Comparison of ENCODE assay signal across 8 mouse cellular contexts in genomic region chr8:111258631-111259407, GRCm38 (mm10). TPM values are rescaled to one million over a fixed set of nuclear protein-coding genes. Genes with fewer than 3 reads are reported as not detected.
DNase-seq lines count a peak whose midpoint lies in the region; ATAC-seq and TF ChIP-seq lines count a peak whose summit lies in the region.

TSS of gene Glg1 (minus strand) at chr8:111259216.

- peak; percentile 97 for TF ChIP-seq POLR2A in lung, adult 2 months (IDR thresholded peaks at IDR 0.05; ENCODE audit: borderline replicate concordance, extremely low read depth, low read depth, low read length)

- no peak for TF ChIP-seq CTCF in lung, adult 2 months (IDR thresholded peaks at IDR 0.05; ENCODE audit: insufficient read depth, low read length)

- WGBS in forebrain, embryonic 15.5 days = under 1% methylated on average over 70 of the region's 76 CpGs
- under 1% methylated on average over 74 of the region's 76 CpGs for WGBS in lung, adult 2 months

- H3K27me3 ChIP-seq in forebrain, embryonic 15.5 days = no peaks in the 10 kb centered on the region

- peak within 1 kb of the TSS; percentile 92 for H3K9ac ChIP-seq in ES-E14 (ENCODE audit: insufficient read depth, low read depth, low read length, poor library complexity, severe bottlenecking)
- peak within 1 kb of the TSS; percentile 89 for H3K9ac ChIP-seq in forebrain, embryonic 15.5 days (replicated peaks)

- H3K4me1 ChIP-seq in ES-E14 (ENCODE audit: control insufficient read depth in 2 of 2, insufficient read depth in 2 of 2, low read length in 2 of 2, poor library complexity in 1 of 2) = no peaks in the 10 kb centered on the region
- H3K4me1 ChIP-seq in forebrain, embryonic 15.5 days = peaks cover 12% of the 10 kb centered on the region
- peaks cover 4% of the 10 kb centered on the region; the same call in 1 of the 2 replicates for H3K4me1 ChIP-seq in lung, adult 2 months (ENCODE audit: control insufficient read depth, insufficient read depth, low read length)

- intact Hi-C loops in heart, postnatal 25 days (cut with DNase I) = loop anchor here (2.0 to 10.0 kb wide), 6 partner anchors 40 to 224 kb away; partner anchors contain the start of genes Aars and Ddx19b

- H3K4me3 ChIP-seq in ES-E14 (ENCODE audit: insufficient read depth in 1 of 2, low read depth in 1 of 2, low read length in 2 of 2, poor library complexity in 1 of 2, severe bottlenecking in 1 of 2) = peak within 1 kb of the TSS; percentile 90 to 96
- peak within 1 kb of the TSS; percentile 97 for H3K4me3 ChIP-seq in forebrain, embryonic 15.5 days
- peak within 1 kb of the TSS; percentile 97 for H3K4me3 ChIP-seq in lung, adult 2 months (replicated peaks; ENCODE audit: extremely low read depth, low read depth, low read length)

- H3K9me3 ChIP-seq in ES-E14 (ENCODE audit: control insufficient read depth, insufficient read depth, low read depth, low read length) = no peaks in the 10 kb centered on the region
- no peaks in the 10 kb centered on the region for H3K9me3 ChIP-seq in forebrain, embryonic 15.5 days

- peak; percentile 95 for ATAC-seq in forebrain, embryonic 15.5 days (replicated peaks)
- peak; percentile 93 for ATAC-seq in neutrophil, adult 5-6 weeks (ENCODE audit: extremely low read depth, insufficient number of reproducible peaks, low FRiP score, poor library complexity, severe bottlenecking)

- in situ Hi-C loops in ES-E14 (cut with MboI; ENCODE audit: low sequenced_read_pairs in 2 of 2, unreplicated experiment in 2 of 2) = no loop called here

- H3K4me2 ChIP-seq in forebrain, embryonic 15.5 days (replicated peaks) = peak within 1 kb of the TSS; percentile 61

- peak; percentile 85 for DNase-seq in ES-E14 (ENCODE audit: low read depth, low spot score)
- DNase-seq in cerebellum, adult 11-12 months = peak; percentile 89
- DNase-seq in heart, postnatal 25 days (ENCODE audit: low spot score) = peak; percentile 90
- peak; percentile 89 to 93 for DNase-seq in layer of hippocampus, adult 18-20 months (ENCODE audit: low spot score in 2 of 2)
- peak; percentile 94 for DNase-seq in lung, adult 2 months
- DNase-seq in thymus, adult 18-20 months = peak; percentile 85 to 86

- no peaks in the 10 kb centered on the region for H3K36me3 ChIP-seq in ES-E14 (ENCODE audit: control insufficient read depth, insufficient read depth, low read length, poor library complexity, severe bottlenecking)
- no peaks in the 10 kb centered on the region for H3K36me3 ChIP-seq in forebrain, embryonic 15.5 days

- peak within 1 kb of the TSS; percentile 68 for H3K27ac ChIP-seq in ES-E14 (ENCODE audit: insufficient read depth, low read depth, low read length, poor library complexity, severe bottlenecking)
- H3K27ac ChIP-seq in forebrain, embryonic 15.5 days (replicated peaks) = peak within 1 kb of the TSS; percentile 100

TF ChIP-seq in ES-E14, 5 proteins besides CTCF, POLR2A, EP300 and RAD21:
- TF ChIP-seq HCFC1 (IDR thresholded peaks at IDR 0.05; ENCODE audit: borderline replicate concordance, insufficient read depth, low read length) (peak; percentile 27; the same call in 1 of the 2 replicates), ZNF384 (IDR thresholded peaks at IDR 0.05; ENCODE audit: low read depth, low read length) (no peak), MAFK (IDR thresholded peaks at IDR 0.05; ENCODE audit: insufficient read depth, low read depth, low read length) (no peak), CHD2 (IDR thresholded peaks at IDR 0.05; ENCODE audit: low read depth, low read length) (no peak), ZC3H11A (IDR thresholded peaks at IDR 0.05; ENCODE audit: borderline replicate concordance, low read depth, low read length) (0 out of 2 replicates have a peak, but pooled peaks have one; percentile 23)
TF ChIP-seq in ES-E14: peak in this region for 2.

RNA-seq across cellular contexts. Expression of gene Glg1, which starts in this region (rescaled TPM):
- 87.4 and 136 TPM in 2 replicates for total RNA-seq in ES-E14 (2012; rRNA removed)
- polyA plus RNA-seq in forebrain, embryonic 15.5 days (2015; fragmentation: Nextera tagmentation; extraction: Ambion mirVana) = 61.8 and 70.8 TPM in 2 replicates
- total RNA-seq in heart, postnatal 25 days (2021) = 100 to 1,000 TPM in 1 of 2 experiments, 10 to 100 TPM in 1; 96.0 to 105 TPM
- 100 to 1,000 TPM; 139 to 143 TPM for total RNA-seq in layer of hippocampus, adult 18-20 months (2021)
- polyA plus RNA-seq in lung, adult 2 months (2012; rRNA removed) = 38.8 and 44.7 TPM in 2 replicates
- 51.2 and 67.6 TPM in 2 replicates for total RNA-seq in neutrophil, adult 5-6 weeks (2017)

Comparison
In these comparisons a context has a peak if more than half of its experiments do, and no peak if none do; other contexts are left out.
1. Peak in every context shown above with its lines: DNase-seq, ATAC-seq, H3K4me3 ChIP-seq and H3K27ac ChIP-seq.